Mouse (Mus musculus) ES-E14 (cell line): ENCODE results near the gene 5830411N06Rik. TPM values are rescaled to one million over a fixed set of nuclear protein-coding genes. Genes with fewer than 3 reads are reported as not detected.

Experiments
- DNase-seq: peaks from one replicate; pipeline ENCODE4 v3.0.0-alpha.2; 2013; ENCODE audit warnings: low read depth, low spot score
- H3K27ac ChIP-seq: 2 replicates; pipeline ENCODE4 v1.5.1; 2012; ENCODE audit warnings: low read depth, mild to moderate bottlenecking, low read length, moderate library complexity, mixed read lengths; ENCODE audit not compliant: poor library complexity, insufficient read depth, severe bottlenecking
- H3K36me3 ChIP-seq: 2 replicates; pipeline ENCODE4 v1.6.1; 2012; ENCODE audit warnings: mild to moderate bottlenecking, low read length, moderate library complexity, mixed read lengths; ENCODE audit not compliant: control insufficient read depth, poor library complexity, insufficient read depth, severe bottlenecking
- H3K4me1 ChIP-seq, 2 experiments: fragments of 150-350 bp in 1 of 2; sonication (generic) in 1 of 2; 2 replicates each; pipeline ENCODE4 v1.6.1; 2012; ENCODE audit warnings: low read length in 2 of 2, mild to moderate bottlenecking in 1 of 2, mixed read lengths in 1 of 2; ENCODE audit not compliant: control insufficient read depth in 2 of 2, insufficient read depth in 2 of 2, poor library complexity in 1 of 2
- H3K4me3 ChIP-seq, 2 experiments: fragments of 150-350 bp in 1 of 2; sonication (generic) in 1 of 2; 2 replicates each; pipeline ENCODE4 v1.5.1; 2012; ENCODE audit warnings: low read length in 2 of 2, low read depth in 1 of 2, mild to moderate bottlenecking in 1 of 2, mixed read lengths in 1 of 2; ENCODE audit not compliant: insufficient read depth in 1 of 2, poor library complexity in 1 of 2, severe bottlenecking in 1 of 2
- H3K9ac ChIP-seq: 2 replicates; pipeline ENCODE4 v1.6.1; 2012; ENCODE audit warnings: low read depth, mild to moderate bottlenecking, low read length, mixed read lengths; ENCODE audit not compliant: poor library complexity, insufficient read depth, severe bottlenecking
- H3K9me3 ChIP-seq: fragments of 150-350 bp; sonication (generic); 2 replicates; pipeline ENCODE4 v1.6.1; 2012; ENCODE audit warnings: low read depth, mild to moderate bottlenecking, low read length; ENCODE audit not compliant: control insufficient read depth, insufficient read depth
- CHD2 ChIP-seq: IDR thresholded peaks from 2 replicates; pipeline ENCODE4 v1.6.1; 2014; ENCODE audit warnings: mild to moderate bottlenecking, low read depth, low read length, inconsistent platforms
- HCFC1 ChIP-seq: IDR thresholded peaks from 2 replicates; pipeline ENCODE4 v1.6.1; 2012; ENCODE audit warnings: low read length, inconsistent platforms, borderline replicate concordance; ENCODE audit not compliant: insufficient read depth
- MAFK ChIP-seq: IDR thresholded peaks from 2 replicates; pipeline ENCODE4 v1.6.1; 2014; ENCODE audit warnings: mild to moderate bottlenecking, low read depth, low read length, inconsistent platforms; ENCODE audit not compliant: insufficient read depth
- ZC3H11A ChIP-seq: IDR thresholded peaks from 2 replicates; pipeline ENCODE4 v1.6.1; 2012; ENCODE audit warnings: low read depth, mild to moderate bottlenecking, inconsistent platforms, low read length, borderline replicate concordance
- ZNF384 ChIP-seq: IDR thresholded peaks from 2 replicates; pipeline ENCODE4 v1.6.1; 2012; ENCODE audit warnings: low read depth, low read length, inconsistent platforms
- in situ Hi-C, 2 experiments: fragments of 600-800 bp; cut with MboI; formaldehyde crosslinking; loops; one replicate each; pipeline ENCODE4 v1.15.1; 2025; ENCODE audit warnings: low sequenced_read_pairs in 2 of 2, inconsistent platforms in 1 of 2; ENCODE audit not compliant: unreplicated experiment in 2 of 2
- total RNA-seq: library from RNA; depleted of rRNA; stranded (reverse); fragments of 300-350 nt; gene quantifications from 2 replicates; pipeline ENCODE4 v1.2.3, GENCODE M21; 2012; rRNA removed

The 5830411N06Rik gene
- total RNA-seq, 1 experiment = not detected

GRCm38 (mm10) chr7:140321135-140321534 is 74.1 kb downstream of the 5830411N06Rik start:
- H3K4me1 ChIP-seq = no peaks in the 10 kb centered on the region
- H3K27ac ChIP-seq = no peak overlapping the region
- in situ Hi-C loops = no loop called here
- no peak for DNase-seq
- H3K9ac ChIP-seq = no peak overlapping the region
- TF ChIP-seq MAFK (no peak), CHD2 (no peak), ZNF384 (no peak), ZC3H11A (no peak), HCFC1 (no peak)
- H3K4me3 ChIP-seq = no peak overlapping the region
- no peaks in the 10 kb centered on the region for H3K9me3 ChIP-seq
- H3K36me3 ChIP-seq = no peaks in the 10 kb centered on the region

GRCm38 (mm10) chr7:140329766-140330304 is 82.8 kb downstream of the 5830411N06Rik start:
- Histone ChIP-seq H3K36me3 (no peaks in the 10 kb centered on the region), H3K4me1 (no peaks in the 10 kb centered on the region), H3K9me3 (no peaks in the 10 kb centered on the region), H3K4me3 (no peak overlapping the region), H3K9ac (no peak overlapping the region), H3K27ac (no peak overlapping the region)
- in situ Hi-C loops = no loop called here
- no peak for TF ChIP-seq ZNF384
- TF ChIP-seq MAFK = no peak
- TF ChIP-seq ZC3H11A = no peak
- TF ChIP-seq CHD2 = no peak
- no peak for TF ChIP-seq HCFC1
- no peak for DNase-seq

- no peak within 1 kb of the TSS for H3K4me3 ChIP-seq
- TF ChIP-seq MAFK = no peak
- no peak for TF ChIP-seq HCFC1
- TF ChIP-seq CHD2 = no peak
- no peak for TF ChIP-seq ZC3H11A
- TF ChIP-seq ZNF384 = no peak
- H3K4me1 ChIP-seq = no peaks in the 10 kb centered on the region
- H3K9ac ChIP-seq = no peak within 1 kb of the TSS
- in situ Hi-C loops = no loop called here
- no peaks in the 10 kb centered on the region for H3K36me3 ChIP-seq
- no peaks in the 10 kb centered on the region for H3K9me3 ChIP-seq
- H3K27ac ChIP-seq = no peak within 1 kb of the TSS
- no peak for DNase-seq
Measured at GRCm38 (mm10) chr7:140333717-140334116, 86.6 kb downstream of the 5830411N06Rik start, which contains the start of gene Olfr527. Gene Olfr527 (plus strand): TSS chr7:140334017.

Other genes starting within 250 kb of the 5830411N06Rik start
- 27.1 and 29.6 TPM in 2 replicates for gene Zfp511, start 210.9 kb upstream of the 5830411N06Rik start, total RNA-seq
- gene Tubgcp2, start 210.6 kb upstream of the 5830411N06Rik start, total RNA-seq = 28.1 and 29.0 TPM in 2 replicates
- gene Msx3, start 198.2 kb upstream of the 5830411N06Rik start, total RNA-seq = 0.16 and 0.27 TPM in 2 replicates
- gene Caly, start 164.7 kb upstream of the 5830411N06Rik start, total RNA-seq = 0.26 TPM in 1 of 2 replicates, not detected in the other
- gene Prap1, start 153.9 kb upstream of the 5830411N06Rik start, total RNA-seq = 0.49 TPM in 1 of 2 replicates, not detected in the other
- 6.6 and 11.9 TPM in 2 replicates for gene Fuom, start 144.8 kb upstream of the 5830411N06Rik start, total RNA-seq
- gene Paox, start 131.5 kb upstream of the 5830411N06Rik start, total RNA-seq = 9.1 and 15.5 TPM in 2 replicates
- gene Echs1, start 130.8 kb upstream of the 5830411N06Rik start, total RNA-seq = 47.0 and 58.3 TPM in 2 replicates
- gene Mtg1, start 109.7 kb upstream of the 5830411N06Rik start, total RNA-seq = 21.0 and 23.0 TPM in 2 replicates
- 0.27 and 0.48 TPM in 2 replicates for gene Sprn, start 92.4 kb upstream of the 5830411N06Rik start, total RNA-seq
- gene Olfr522, start 82.5 kb upstream of the 5830411N06Rik start, total RNA-seq = not detected in 2 replicates
- gene Olfr523, start 74.1 kb upstream of the 5830411N06Rik start, total RNA-seq = not detected in 2 replicates
- not detected in 2 replicates for gene Olfr524, start 41.3 kb upstream of the 5830411N06Rik start, total RNA-seq
- gene Cd163l1, start 29.0 kb upstream of the 5830411N06Rik start, total RNA-seq = not detected in 2 replicates
- gene Olfr525, start 73.6 kb downstream of the 5830411N06Rik start, total RNA-seq = not detected in 2 replicates
- not detected in 2 replicates for gene Olfr527, start 86.7 kb downstream of the 5830411N06Rik start, total RNA-seq
- gene Olfr60, start 114.4 kb downstream of the 5830411N06Rik start, total RNA-seq = not detected in 2 replicates
- gene Olfr530, start 129.0 kb downstream of the 5830411N06Rik start, total RNA-seq = not detected in 2 replicates
- gene Olfr531, start 155.6 kb downstream of the 5830411N06Rik start, total RNA-seq = not detected in 2 replicates
- not detected in 2 replicates for gene Olfr532, start 174.4 kb downstream of the 5830411N06Rik start, total RNA-seq
- not detected in 2 replicates for gene Olfr533, start 216.1 kb downstream of the 5830411N06Rik start, total RNA-seq
- not detected in 2 replicates for gene Olfr535, start 236.9 kb downstream of the 5830411N06Rik start, total RNA-seq